Mouse (Mus musculus) cerebellum, adult (tissue): ENCODE results near the gene Pm20d2.
A peak's percentile ranks its signal among the peaks of the same experiment; 100 is the strongest.

Experiments used
- ATAC-seq: cut with Nextera tagmentation; 2 replicates; pipeline ENCODE4 v1.9.2; 2017; ENCODE audit warnings: mild to moderate bottlenecking, moderate library complexity, mixed read lengths; ENCODE audit not compliant: insufficient number of reproducible peaks, low FRiP score, low TSS enrichment

Pm20d2 gene

GRCm38 (mm10) chr4:33189735-33190036, at the start of gene Pm20d2:
Gene Pm20d2 (minus strand): TSS chr4:33189737.
- ATAC-seq = no peak

GRCm38 (mm10) chr4:33230881-33231280, 41.3 kb upstream of the Pm20d2 start:
- no peak for ATAC-seq

GRCm38 (mm10) chr4:33229639-33230038, 40.1 kb upstream of the Pm20d2 start:
- ATAC-seq = no peak

- ATAC-seq = no peak
Measured at GRCm38 (mm10) chr4:33227164-33227563, 37.6 kb upstream of the Pm20d2 start.

- ATAC-seq = no peak
Measured at GRCm38 (mm10) chr4:33224003-33224675, 34.6 kb upstream of the Pm20d2 start.

GRCm38 (mm10) chr4:33221847-33222246, 32.3 kb upstream of the Pm20d2 start:
- ATAC-seq = no peak

- peak; percentile 92 for ATAC-seq
Measured at GRCm38 (mm10) chr4:33208881-33209841, 19.6 kb upstream of the Pm20d2 start, which contains the start of gene Srsf12. Gene Srsf12 (plus strand): TSS chr4:33208991.

- no peak for ATAC-seq
Measured at GRCm38 (mm10) chr4:33207551-33207950, 18.0 kb upstream of the Pm20d2 start.

- ATAC-seq = peak; percentile 40
Measured at GRCm38 (mm10) chr4:33204682-33205081, 15.1 kb upstream of the Pm20d2 start.

- ATAC-seq = no peak
Measured at GRCm38 (mm10) chr4:33198117-33198516, 8.6 kb upstream of the Pm20d2 start.

GRCm38 (mm10) chr4:33188781-33189734, 479 bp downstream of the Pm20d2 start:
- peak; percentile 96 for ATAC-seq

- no peak for ATAC-seq
Measured at GRCm38 (mm10) chr4:33188164-33188563, 1.4 kb downstream of the Pm20d2 start.

- no peak for ATAC-seq
Measured at GRCm38 (mm10) chr4:33183477-33183876, 6.1 kb downstream of the Pm20d2 start.

GRCm38 (mm10) chr4:33152087-33153038, 37.2 kb downstream of the Pm20d2 start:
- ATAC-seq = no peak

- no peak for ATAC-seq
Measured at GRCm38 (mm10) chr4:33149150-33149549, 40.4 kb downstream of the Pm20d2 start.

GRCm38 (mm10) chr4:33147825-33148224, 41.7 kb downstream of the Pm20d2 start:
- no peak for ATAC-seq

GRCm38 (mm10) chr4:33146679-33147291, 42.8 kb downstream of the Pm20d2 start:
- ATAC-seq = no peak

GRCm38 (mm10) chr4:33132221-33132620, 57.3 kb downstream of the Pm20d2 start, which contains the start of gene Gabrr1:
Gene Gabrr1 (plus strand): TSS chr4:33132521.
- ATAC-seq = no peak
